In the genomic region with DNA sequence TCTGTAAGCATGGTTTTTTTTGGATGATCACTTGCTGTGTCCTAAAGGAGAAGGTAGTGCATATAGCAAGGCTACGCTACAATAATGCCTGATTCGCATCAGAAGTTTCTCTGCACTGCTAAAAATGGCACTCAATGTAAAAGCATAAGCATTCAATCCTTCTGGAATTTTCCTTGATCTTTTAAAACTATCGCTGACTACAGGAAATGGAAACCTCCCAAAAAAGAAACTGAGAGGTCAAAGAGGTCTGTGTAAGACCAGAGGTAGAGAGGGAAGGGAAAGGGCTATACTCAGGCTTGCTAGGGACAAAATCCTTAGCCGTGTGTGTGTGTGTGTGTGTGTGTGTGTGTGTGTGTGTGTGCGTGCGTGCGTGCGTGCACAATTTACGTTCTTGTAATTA, we compare ENCODE assay signal across 29 mouse cellular contexts.
DNase-seq lines count a peak whose midpoint lies in the region; ATAC-seq and TF ChIP-seq lines count a peak whose summit lies in the region.
"Had no signal": no experiment of that assay in that cellular context is flagged by ENCODE, and none has a peak within 500 bp of the region (broad histone marks: within the 10 kb centered on the region; RNA-seq: fewer than 3 reads in every experiment).

No protein-coding gene starts in this region.

- H3K4me3 ChIP-seq in kidney, adult 2 months (ENCODE audit: insufficient read depth, low read depth, low read length): no peak overlapping the region
- H3K4me3 ChIP-seq in lung, embryonic 14.5 days (ENCODE audit: low read depth, low read length): no peak overlapping the region
- H3K4me3 ChIP-seq in lung, adult 2 months (replicated peaks; ENCODE audit: extremely low read depth, low read depth, low read length): no peak overlapping the region
- H3K4me3 ChIP-seq: embryonic facial prominence, embryonic 12.5 days; forebrain, embryonic 10.5 days; forebrain, embryonic 15.5 days; heart, adult 2 months; heart, embryonic 15.5 days; hindbrain, embryonic 13.5 days; liver, embryonic 12.5 days; megakaryocyte, embryonic 14.5 days; midbrain, embryonic 13.5 days; neural tube, embryonic 13.5 days had no signal

- no peak overlapping the region for H3K4me2 ChIP-seq in lung, embryonic 14.5 days
- H3K4me2 ChIP-seq: embryonic facial prominence, embryonic 12.5 days; forebrain, embryonic 15.5 days; heart, embryonic 15.5 days; hindbrain, embryonic 13.5 days; liver, embryonic 12.5 days; midbrain, embryonic 13.5 days; neural tube, embryonic 13.5 days had no signal

- 43% methylated on average over 9 of the region's 9 CpGs for WGBS in kidney, adult 2 months
- 56% methylated on average over 9 of the region's 9 CpGs for WGBS in lung, embryonic 14.5 days
- 53% methylated on average over 9 of the region's 9 CpGs for WGBS in lung, adult 2 months

- TF ChIP-seq CTCF in kidney, adult 2 months (conservative IDR thresholded peaks at IDR 0.05; ENCODE audit: insufficient read depth, insufficient read length, low read depth, low read length): no peak
- TF ChIP-seq CTCF in lung, embryonic 14.5 days (IDR thresholded peaks at IDR 0.05; ENCODE audit: low read depth): no peak
- no peak for TF ChIP-seq CTCF in lung, adult 2 months (IDR thresholded peaks at IDR 0.05; ENCODE audit: insufficient read depth, low read length)

- intact Hi-C loops in gastrocnemius, postnatal 14 days (cut with DNase I; ENCODE audit: low total_unique reads): no loop called here

- ATAC-seq in lung, embryonic 14.5 days (ENCODE audit: insufficient read depth): no peak
- ATAC-seq: forebrain, embryonic 15.5 days; intestine, embryonic 16.5 days; liver, embryonic 12.5 days; liver, postnatal 0 days; midbrain, embryonic 13.5 days; Patski had no signal

- peak overlapping the region; percentile 49 for H3K27ac ChIP-seq in kidney, adult 2 months (ENCODE audit: insufficient read depth, low read depth, low read length)
- no peak overlapping the region; the same call in 1 of the 2 replicates for H3K27ac ChIP-seq in lung, embryonic 14.5 days (ENCODE audit: low read depth)
- H3K27ac ChIP-seq: embryonic facial prominence, embryonic 12.5 days; forebrain, embryonic 10.5 days; heart, adult 2 months; heart, embryonic 15.5 days; hindbrain, embryonic 13.5 days; liver, embryonic 12.5 days; midbrain, embryonic 13.5 days; neural tube, embryonic 13.5 days; stomach, postnatal 0 days had no signal

- no peak for TF ChIP-seq POLR2A in kidney, adult 2 months (IDR thresholded peaks at IDR 0.05; ENCODE audit: low read depth, low read length)
- TF ChIP-seq POLR2A in lung, adult 2 months (IDR thresholded peaks at IDR 0.05; ENCODE audit: borderline replicate concordance, extremely low read depth, low read depth, low read length): no peak

- H3K9ac ChIP-seq in lung, embryonic 14.5 days: no peak overlapping the region
- H3K9ac ChIP-seq: embryonic facial prominence, embryonic 12.5 days; forebrain, embryonic 15.5 days; heart, embryonic 15.5 days; hindbrain, embryonic 13.5 days; liver, embryonic 12.5 days; liver, postnatal 0 days; midbrain, embryonic 13.5 days; neural tube, embryonic 13.5 days had no signal

- no peaks in the 10 kb centered on the region; the same call in 1 of the 2 replicates for H3K27me3 ChIP-seq in kidney, adult 2 months (replicated peaks; ENCODE audit: control insufficient read depth, insufficient read depth, low read length)
- H3K27me3 ChIP-seq in lung, embryonic 14.5 days (ENCODE audit: insufficient read depth, low read length): no peaks in the 10 kb centered on the region
- H3K27me3 ChIP-seq: embryonic facial prominence, embryonic 12.5 days; forebrain, embryonic 15.5 days; heart, embryonic 15.5 days; hindbrain, embryonic 13.5 days; midbrain, embryonic 13.5 days; neural tube, embryonic 13.5 days; Patski had no signal

- H3K4me1 ChIP-seq in kidney, adult 2 months (ENCODE audit: control insufficient read depth, insufficient read depth, low read length): no peaks in the 10 kb centered on the region; the same call in 1 of the 2 replicates
- peaks cover 6% of the 10 kb centered on the region; the same call in 1 of the 2 replicates for H3K4me1 ChIP-seq in lung, embryonic 14.5 days (ENCODE audit: insufficient read depth)
- H3K4me1 ChIP-seq in lung, adult 2 months (ENCODE audit: control insufficient read depth, insufficient read depth, low read length): peaks cover 2% of the 10 kb centered on the region

- no peaks in the 10 kb centered on the region for H3K9me3 ChIP-seq in lung, embryonic 14.5 days (ENCODE audit: low read depth, low read length)
- H3K9me3 ChIP-seq: embryonic facial prominence, embryonic 12.5 days; forebrain, embryonic 10.5 days; forebrain, embryonic 15.5 days; heart, embryonic 15.5 days; hindbrain, embryonic 13.5 days; liver, embryonic 12.5 days; midbrain, embryonic 13.5 days; neural tube, embryonic 13.5 days had no signal

- no peaks in the 10 kb centered on the region for H3K36me3 ChIP-seq in kidney, adult 2 months (ENCODE audit: control insufficient read depth, insufficient read depth, low read length)
- no peaks in the 10 kb centered on the region for H3K36me3 ChIP-seq in lung, embryonic 14.5 days (ENCODE audit: insufficient read depth)
- H3K36me3 ChIP-seq: embryonic facial prominence, embryonic 12.5 days; forebrain, embryonic 10.5 days; forebrain, embryonic 15.5 days; heart, embryonic 15.5 days; hindbrain, embryonic 13.5 days; liver, embryonic 12.5 days; midbrain, embryonic 13.5 days; neural tube, embryonic 13.5 days had no signal

- DNase-seq in adrenal gland, postnatal 14 days: peak; percentile 43
- DNase-seq in adrenal gland, adult 18-20 months (ENCODE audit: low spot score in 2 of 2): no peak
- peak; percentile 21 for DNase-seq in kidney, adult 2 months
- no peak for DNase-seq in kidney, adult 11 months
- DNase-seq in lung, embryonic 14.5 days: peak; percentile 22
- DNase-seq in lung, adult 2 months: no peak
- DNase-seq in gastrocnemius, postnatal 14 days: no peak
- DNase-seq: cerebellum, adult 11-12 months; cerebellum, adult 9-11 months; embryo, embryonic 11 days; gastrocnemius, postnatal 36 days; heart, postnatal 36 days; right cerebral cortex, postnatal 4 days; thymus, adult 18-20 months; thymus, postnatal 25 days had no signal

Comparison
In these comparisons a context has a peak if more than half of its experiments do, and no peak if none do; other contexts are left out.
1. DNase-seq: peak in adrenal gland, postnatal 14 days (single experiment), kidney, adult 2 months (single experiment) and lung, embryonic 14.5 days (single experiment); none in adrenal gland, adult 18-20 months (0 of 2), kidney, adult 11 months (single experiment), lung, adult 2 months (single experiment) and gastrocnemius, postnatal 14 days (single experiment).